Mouse (Mus musculus): ENCODE measurements around the gene Eif4e2.

DNA sequence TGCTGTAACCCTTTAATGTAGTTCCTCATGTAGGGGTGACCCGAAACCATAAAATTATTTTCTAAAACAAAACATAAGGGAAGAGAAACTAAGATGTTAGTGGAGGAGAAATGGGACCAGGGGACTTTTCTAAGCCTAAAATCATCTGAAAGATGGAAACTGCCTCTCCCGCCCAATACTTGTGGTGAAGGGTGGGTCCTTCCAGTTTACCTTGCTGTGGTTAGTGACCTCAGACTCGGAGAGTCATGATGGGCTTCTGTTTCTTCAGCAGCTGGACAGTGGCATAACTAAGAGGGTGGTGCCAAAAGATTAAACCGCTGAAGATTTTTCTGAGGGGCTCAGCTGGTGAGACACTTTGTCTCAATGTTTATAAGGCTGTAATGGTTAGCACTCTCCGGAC is 66.6 kb downstream of the Eif4e2 start:
- no peak for TF ChIP-seq CTCF (IDR thresholded peaks at IDR 0.05; ENCODE audit: borderline replicate concordance, insufficient read depth, low read length)
- TF ChIP-seq POLR2A (IDR thresholded peaks at IDR 0.05; ENCODE audit: low read depth, low read length) = no peak

Data from embryonic fibroblast, embryonic 13.5 days (primary cell).